Mouse (Mus musculus): ENCODE measurements at regions not wholly inside any gene's neighbourhood (a gene's known extent, or its start where the extent isn't known, plus 50 kb on each side); places are given as distances from the start of the nearest gene placed in this dataset.

- no peak for TF ChIP-seq CTCF (IDR thresholded peaks at IDR 0.05; ENCODE audit: low read depth, low read length)
- no peak for TF ChIP-seq POLR2A (IDR thresholded peaks at IDR 0.05; ENCODE audit: extremely low read depth, insufficient read depth, low read length)
Measured at GRCm38 (mm10) chr7:133508370-133509012, 93.5 kb downstream of the Tex36 start.
